Mouse (Mus musculus): ENCODE results near the gene P2ry6. TPM values are rescaled to one million over a fixed set of nuclear protein-coding genes. Genes with fewer than 3 reads are reported as not detected.
A peak's percentile ranks its signal among the peaks of the same experiment; 100 is the strongest.

P2ry6 gene
- total RNA-seq, 2 experiments from 2014 or later = 3.7 to 3.9 TPM

GRCm38 (mm10) chr7:100991972-100992371 lies 17.5 kb upstream of the P2ry6 start:
- intact Hi-C loops (cut with DNase I) = loop anchor here (2.0 kb wide), 1 partner anchor 19 kb away; no protein-coding TSS in a partner anchor
- no peak for DNase-seq

- intact Hi-C loops (cut with DNase I) = no loop called here
Observed at GRCm38 (mm10) chr7:100990636-100991311, 16.3 kb upstream of the P2ry6 start.

GRCm38 (mm10) chr7:100988092-100988491 lies 13.6 kb upstream of the P2ry6 start:
- intact Hi-C loops (cut with DNase I) = loop anchor here (1.0 to 5.0 kb wide), 6 partner anchors 45 to 314 kb away; partner anchors contain the start of gene Atg16l2
- peak; percentile 91 for DNase-seq

More at GRCm38 (mm10) chr7:100990636-100991311, 16.3 kb upstream of the P2ry6 start:
- peak; percentile 73 for DNase-seq

DNA sequence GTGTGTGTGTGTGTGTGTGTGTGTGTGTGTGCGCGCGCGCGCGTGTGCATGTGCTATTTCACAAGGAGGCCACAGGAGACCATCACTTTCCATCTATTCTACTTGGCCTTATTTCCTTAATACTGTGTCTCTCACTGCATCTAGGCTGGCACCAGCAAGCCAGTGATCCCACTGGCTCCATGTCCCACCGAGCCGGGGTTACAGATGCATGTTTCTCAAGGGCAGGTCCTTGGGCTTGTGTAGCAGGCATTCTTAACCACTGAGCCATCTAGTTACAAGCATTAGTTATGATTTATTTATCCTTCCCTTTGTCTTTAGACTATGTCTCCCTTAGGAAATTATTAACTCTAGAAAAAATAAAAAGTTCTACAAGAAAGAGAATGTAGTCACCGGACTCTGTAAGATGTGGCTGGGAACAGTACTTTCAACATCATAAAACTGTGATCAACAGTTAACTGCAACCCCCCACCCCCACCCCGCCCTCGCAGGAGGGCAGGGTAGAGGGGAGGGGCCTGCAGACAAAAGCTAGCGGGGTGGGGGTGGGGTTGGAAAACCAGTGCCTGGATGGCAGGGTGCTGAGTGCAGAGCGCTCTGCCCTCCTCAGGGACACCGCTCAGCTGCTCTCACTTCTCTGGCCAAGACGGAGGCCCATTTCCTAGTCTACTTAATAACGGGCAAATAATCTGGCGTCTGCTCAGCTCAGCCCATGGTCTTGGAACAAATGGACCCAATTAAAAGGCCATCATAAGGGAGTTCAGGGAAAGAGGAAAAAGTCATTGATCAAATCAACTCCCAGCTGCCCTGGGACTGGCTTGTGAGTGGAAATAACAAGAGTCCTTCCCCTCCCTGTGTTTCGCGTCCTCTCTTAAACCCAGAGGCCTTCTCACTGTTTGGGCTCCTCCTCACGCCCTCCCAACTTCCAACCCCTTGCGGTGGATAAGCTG lies 10.3 kb upstream of the P2ry6 start:
- DNase-seq = no peak
- intact Hi-C loops (cut with DNase I) = loop anchor here (5.0 kb wide), 4 partner anchors 77 to 318 kb away; partner anchors contain the start of gene Atg16l2

DNA sequence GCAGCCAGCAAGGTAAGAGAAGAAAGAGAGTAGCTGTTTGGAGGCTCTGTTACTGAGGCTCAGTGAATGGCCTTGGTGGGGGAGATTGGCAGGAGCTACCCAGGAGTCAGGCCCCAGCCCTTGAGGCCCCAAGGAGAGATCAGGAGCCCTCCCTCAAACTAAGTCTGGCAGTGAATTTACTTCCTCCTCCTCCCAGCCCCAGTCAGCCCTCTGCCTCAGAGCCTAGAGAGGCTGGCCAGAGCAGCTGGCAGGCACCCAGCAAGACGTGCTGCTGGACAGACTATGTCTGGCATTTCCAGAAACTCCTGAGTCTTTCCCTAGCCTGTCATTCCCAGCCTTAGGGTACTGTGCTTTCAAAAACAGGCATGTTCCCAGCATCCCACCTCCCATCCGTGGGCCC lies 4.7 kb upstream of the P2ry6 start:
- peak; percentile 76 to 79 for DNase-seq
- intact Hi-C loops (cut with DNase I) = no loop called here

DNA sequence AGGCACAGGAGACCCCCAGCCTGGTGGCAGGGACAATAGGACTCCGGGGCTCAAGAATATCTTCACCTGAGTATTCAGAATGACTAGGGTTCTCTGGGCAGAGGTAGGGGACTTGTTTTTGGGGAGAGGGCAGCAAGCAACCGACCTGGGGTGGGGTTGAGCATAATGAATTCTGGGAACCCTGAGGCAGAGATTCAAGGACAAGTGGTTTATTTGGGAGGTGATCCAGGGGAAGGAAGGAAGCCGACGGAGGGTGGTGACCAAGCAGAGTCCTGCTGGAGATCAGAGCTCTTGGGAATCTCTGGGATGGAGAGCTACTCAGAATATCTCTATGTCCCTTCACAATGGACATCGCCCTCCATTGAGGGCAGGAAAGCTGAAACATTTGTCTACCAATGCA lies 3.7 kb upstream of the P2ry6 start:
- DNase-seq = no peak
- intact Hi-C loops (cut with DNase I) = no loop called here

DNA sequence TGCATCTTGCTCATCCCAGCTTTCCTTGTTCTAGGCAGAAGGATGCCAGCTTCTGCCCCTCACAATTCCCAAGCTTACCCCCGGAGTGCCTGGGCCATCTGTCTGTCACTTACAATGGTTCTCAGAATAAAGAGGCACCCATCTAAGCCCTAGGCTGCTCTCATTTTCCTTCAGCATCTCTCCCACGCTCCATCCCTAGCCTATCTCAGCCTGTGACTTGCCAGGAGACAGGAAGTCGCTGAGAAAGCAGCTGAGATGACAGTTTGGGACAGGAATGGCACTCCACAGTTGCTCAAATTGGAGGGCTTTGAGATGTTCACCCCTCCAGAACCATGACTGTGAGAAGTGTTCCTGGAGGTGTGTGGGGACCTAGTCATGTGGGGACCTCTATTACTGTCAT lies 1.6 kb downstream of the P2ry6 start:
- DNase-seq = no peak
- intact Hi-C loops (cut with DNase I) = no loop called here

DNA sequence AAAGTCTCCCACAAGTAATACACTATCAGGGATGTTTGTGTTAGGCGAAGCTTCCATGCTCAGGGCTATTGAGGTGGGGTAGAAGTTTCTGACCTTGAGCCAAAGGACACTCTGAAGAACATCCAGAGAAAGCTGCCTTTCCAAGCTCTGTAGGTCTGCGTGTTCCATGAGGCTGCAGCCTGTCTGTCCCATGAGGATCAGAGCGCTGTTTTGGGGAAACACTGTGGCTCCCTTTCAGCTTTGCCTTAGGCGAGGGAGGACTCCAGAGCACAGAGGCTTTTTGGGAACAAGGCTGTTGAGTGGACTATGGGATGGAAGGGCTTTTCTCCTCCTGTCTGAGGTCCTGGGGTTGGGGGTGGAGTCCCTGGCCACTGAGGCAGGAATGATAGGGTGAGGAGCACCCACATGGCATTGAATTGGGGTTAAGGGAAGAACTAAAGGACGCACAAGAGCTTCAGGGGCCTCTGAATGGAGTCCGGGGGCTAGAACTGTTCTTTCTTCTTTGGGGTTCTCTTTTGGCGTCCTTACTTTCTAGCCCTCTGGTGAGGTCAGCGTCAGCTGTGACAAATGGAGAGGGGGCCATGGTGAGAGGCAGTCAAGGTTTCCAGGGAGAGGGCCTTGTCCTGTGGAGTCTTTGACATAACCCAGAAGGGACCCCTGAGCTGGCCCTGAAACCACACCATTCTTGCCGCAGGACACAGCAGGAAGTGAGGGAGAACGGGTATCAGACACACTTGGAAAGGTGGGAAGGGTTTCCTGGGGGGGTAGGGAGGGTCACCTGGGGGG lies 5.4 kb downstream of the P2ry6 start:
- intact Hi-C loops (cut with DNase I) = no loop called here
- no peak for DNase-seq

DNA sequence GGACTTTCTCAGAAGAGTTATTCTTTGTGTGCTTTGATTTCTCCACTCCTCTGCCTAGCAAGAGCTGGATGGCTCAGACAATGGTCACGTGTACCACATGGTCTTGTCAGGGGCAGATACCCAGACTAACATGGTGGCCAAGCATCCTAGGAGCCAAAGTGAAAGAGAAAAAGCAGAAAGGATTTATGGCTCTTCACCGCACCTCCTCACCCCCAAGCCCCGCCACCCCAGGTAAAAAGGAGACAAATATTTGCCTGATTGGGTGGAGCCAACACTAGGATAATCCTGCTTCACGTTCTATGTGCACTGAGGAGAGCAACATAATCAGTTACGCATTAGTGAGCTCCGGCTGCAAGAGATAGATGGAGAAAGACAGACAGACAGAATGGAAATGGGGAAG lies 6.1 kb downstream of the P2ry6 start:
- intact Hi-C loops (cut with DNase I) = no loop called here
- DNase-seq = no peak

DNA sequence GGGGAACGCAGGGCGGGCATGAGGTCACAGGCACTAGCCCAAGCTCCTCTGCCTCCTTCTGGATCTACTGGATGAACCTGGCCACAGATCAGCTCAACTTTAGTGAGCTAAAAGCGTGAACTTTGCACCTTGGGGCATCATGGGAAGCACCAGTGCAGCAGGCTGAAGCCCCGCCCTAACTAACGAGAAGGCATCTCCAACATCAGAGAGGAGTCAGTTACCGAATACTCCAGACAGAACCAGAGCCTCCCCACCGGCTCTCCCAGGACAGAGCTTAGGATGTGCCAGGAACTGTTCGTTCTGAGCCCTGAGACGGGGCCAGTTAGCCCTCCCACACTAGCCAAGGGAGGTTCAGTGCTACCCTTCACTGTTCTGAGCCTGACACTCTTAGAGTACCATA lies 6.6 kb downstream of the P2ry6 start:
- intact Hi-C loops (cut with DNase I) = no loop called here
- no peak for DNase-seq

DNA sequence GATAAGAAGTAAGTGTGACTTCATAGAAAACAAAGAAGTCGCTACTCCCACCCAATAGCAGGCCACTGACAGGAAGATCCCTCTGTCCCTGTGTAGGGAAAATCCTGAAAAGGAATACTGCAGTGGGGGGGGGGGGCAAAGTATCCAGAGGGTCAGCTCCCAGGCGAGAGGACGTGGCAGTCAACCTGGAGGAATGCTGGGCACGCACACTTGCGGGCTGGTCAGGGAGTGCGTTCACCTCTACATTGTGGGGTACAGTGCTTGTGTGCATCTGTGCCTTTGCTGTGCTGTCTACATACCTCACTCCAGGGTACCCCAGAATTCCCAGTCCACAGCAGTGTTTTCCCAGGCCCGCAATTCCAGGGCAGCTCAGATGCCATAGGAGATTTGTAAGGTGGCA lies 8.4 kb downstream of the P2ry6 start:
- intact Hi-C loops (cut with DNase I) = no loop called here
- DNase-seq = no peak

DNA sequence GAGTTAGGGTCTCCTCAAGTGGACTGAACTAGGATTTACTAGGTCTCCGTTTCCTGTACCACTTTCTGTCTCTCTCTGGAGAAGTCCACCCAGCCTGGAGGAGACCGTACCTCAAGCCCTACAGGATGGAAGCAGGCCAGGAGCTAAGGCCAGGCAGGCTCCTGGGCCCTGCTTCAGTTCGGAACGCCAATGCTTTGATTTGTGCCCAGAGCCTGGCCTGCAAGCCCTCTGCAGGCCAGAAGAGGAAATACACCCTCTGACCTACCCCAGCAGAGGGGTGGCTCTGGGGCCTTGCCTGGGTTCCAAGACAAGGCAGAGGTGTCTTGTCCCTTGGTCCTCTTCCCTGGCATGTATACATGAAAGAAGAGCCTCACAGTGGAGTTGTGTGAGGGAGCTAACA lies 9.4 kb downstream of the P2ry6 start:
- DNase-seq = peak in 1 of 2 experiments; percentile 48
- intact Hi-C loops (cut with DNase I) = loop anchor here (2.0 kb wide), 2 partner anchors 22 to 58 kb away; no protein-coding TSS in a partner anchor

DNA sequence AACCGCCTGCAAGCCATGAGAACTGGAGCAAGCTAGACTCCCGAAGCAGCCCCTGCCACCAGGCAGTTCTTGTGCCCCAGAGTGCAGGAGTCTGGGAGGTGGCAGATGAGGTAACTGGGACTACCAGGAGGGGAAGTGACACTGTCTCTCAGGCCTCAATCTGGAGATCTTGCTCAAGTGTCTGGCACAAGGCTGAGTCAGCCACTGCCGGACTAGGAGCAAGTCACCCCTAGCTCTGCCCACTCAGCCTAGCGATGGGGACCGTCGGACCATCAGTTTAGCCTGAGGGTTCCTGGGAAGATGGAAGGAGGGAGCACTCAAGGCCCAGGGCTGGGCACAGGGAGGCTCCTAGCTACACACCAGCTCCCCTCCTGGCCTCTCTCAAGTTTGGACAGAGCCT lies 10.2 kb downstream of the P2ry6 start:
- intact Hi-C loops (cut with DNase I) = loop anchor here (2.0 kb wide), 2 partner anchors 21 to 57 kb away; no protein-coding TSS in a partner anchor
- DNase-seq = no peak

GRCm38 (mm10) chr7:100963381-100963780 lies 11.1 kb downstream of the P2ry6 start:
- DNase-seq = no peak
- intact Hi-C loops (cut with DNase I) = no loop called here

- intact Hi-C loops (cut with DNase I) = no loop called here
- peak in 1 of 2 experiments; percentile 44 for DNase-seq
Observed at GRCm38 (mm10) chr7:100961146-100961545, 13.3 kb downstream of the P2ry6 start.

DNA sequence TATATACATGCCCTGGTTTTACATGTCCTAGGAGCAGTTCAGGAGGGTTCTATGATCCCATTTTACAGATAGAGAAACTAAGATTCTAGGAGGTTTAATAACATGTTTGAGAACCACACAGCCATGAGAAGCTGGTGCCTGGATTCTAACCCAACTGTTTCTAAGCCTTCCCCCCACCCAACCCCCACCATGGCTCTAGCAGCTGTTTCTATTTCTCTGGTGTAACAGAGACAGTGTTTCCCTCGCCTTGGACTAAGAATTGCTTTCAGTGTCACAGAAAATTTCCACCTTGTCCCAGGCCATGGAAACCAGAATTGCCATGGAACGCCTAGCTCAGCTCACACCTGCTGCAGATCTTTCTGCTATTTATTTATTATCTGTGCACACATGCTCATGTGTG lies 14.0 kb downstream of the P2ry6 start:
- no peak for DNase-seq
- intact Hi-C loops (cut with DNase I) = no loop called here

DNA sequence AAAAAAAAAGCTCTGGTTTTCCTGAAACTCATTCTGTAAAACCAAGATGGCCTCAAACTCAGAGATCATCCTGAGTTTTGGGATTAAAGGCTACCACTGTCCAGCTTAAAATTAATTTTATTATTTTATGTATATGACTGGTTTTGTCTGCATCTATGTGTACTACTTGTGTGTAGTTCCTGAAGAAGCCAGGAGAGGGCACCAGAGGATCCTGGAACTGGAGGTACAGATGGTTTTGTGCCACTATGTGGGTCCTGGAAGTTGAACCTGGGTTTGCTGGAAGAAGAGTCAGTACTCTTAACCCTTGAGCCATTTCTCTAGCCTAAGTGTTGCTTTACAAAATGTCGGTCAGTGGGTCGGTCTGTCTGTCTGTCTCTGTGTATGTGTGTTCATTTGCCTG lies 16.0 kb downstream of the P2ry6 start:
- intact Hi-C loops (cut with DNase I) = no loop called here
- no peak for DNase-seq

DNA sequence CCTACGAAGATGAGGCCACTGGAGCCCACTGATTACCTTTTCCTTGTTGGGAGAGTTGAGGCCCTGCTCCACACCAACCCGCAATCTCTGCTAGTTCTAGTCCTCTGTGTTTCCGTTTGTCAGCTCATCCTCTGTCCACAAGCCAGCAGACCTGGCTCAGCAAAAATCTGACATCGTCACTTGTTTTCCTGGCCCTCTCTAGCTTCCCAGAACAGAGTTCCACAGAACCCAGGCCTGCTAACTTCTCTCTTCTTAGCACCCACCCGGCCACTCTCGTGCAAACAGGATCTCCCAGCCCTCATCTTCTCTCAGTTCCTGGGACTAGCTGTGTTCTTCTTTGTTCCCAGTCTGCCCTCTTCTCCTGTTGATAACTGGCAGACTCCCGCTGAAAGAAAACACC lies 21.8 kb downstream of the P2ry6 start:
- DNase-seq = no peak
- intact Hi-C loops (cut with DNase I) = no loop called here

- intact Hi-C loops (cut with DNase I) = no loop called here
- DNase-seq = peak; percentile 38 to 51
Observed at GRCm38 (mm10) chr7:100951903-100952302, 22.5 kb downstream of the P2ry6 start.

DNA sequence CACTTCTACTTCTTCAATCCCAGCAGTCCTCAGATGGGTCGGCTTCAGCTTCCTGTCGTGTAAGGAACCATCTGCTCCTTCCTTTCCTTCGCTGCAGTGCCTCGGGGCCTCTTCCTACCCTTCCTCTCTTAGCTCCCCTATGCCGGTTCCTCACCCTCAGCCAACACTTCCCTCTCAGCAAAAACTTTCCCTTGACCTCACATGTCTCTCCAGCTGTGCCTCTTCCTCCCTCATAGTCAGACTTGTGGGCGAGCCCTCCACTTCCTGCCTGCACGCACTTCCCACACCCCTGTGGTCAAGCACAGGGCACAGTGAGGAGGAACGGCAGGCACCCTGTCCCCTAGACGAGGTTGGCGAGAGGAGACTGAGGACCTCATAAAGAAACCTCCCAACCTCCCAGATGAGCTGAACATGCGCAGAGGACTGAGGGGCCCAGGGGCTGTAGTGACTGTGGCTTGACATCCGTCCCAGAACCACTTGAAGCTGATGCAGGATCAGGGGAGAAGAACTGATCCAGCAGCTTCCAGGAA lies 23.9 kb downstream of the P2ry6 start:
- peak in 1 of 2 experiments; percentile 64 for DNase-seq
- intact Hi-C loops (cut with DNase I) = no loop called here

Data from heart, postnatal 10 days (tissue).